Mouse (Mus musculus) limb, embryonic 11.5 days (tissue): ENCODE data around the gene Tspo2. TPM values are rescaled to one million over a fixed set of nuclear protein-coding genes. Genes with fewer than 3 reads are reported as not detected.
A peak's percentile ranks its signal among the peaks of the same experiment; 100 is the strongest.

Experiments
- ATAC-seq: fragments of 200-750 bp; cut with Nextera tagmentation; 2 replicates; pipeline ENCODE4 v1.8.0; 2017; ENCODE audit warnings: low read depth; ENCODE audit not compliant: insufficient number of reproducible peaks, low FRiP score, low TSS enrichment
- DNase-seq: peaks from one replicate; pipeline ENCODE4 v3.0.0-alpha.2; 2015; ENCODE audit warnings: low spot score
- H3K27ac ChIP-seq: fragments of 300-500 bp; sonication (generic); replicated peaks from 2 replicates; pipeline ENCODE4 v1.5.1; 2014; ENCODE audit warnings: low read depth, mild to moderate bottlenecking, low read length
- H3K27me3 ChIP-seq: fragments of 300-500 bp; sonication (generic); 2 replicates; pipeline ENCODE4 v1.6.1; 2014; ENCODE audit warnings: mild to moderate bottlenecking, low read length, mixed read lengths; ENCODE audit not compliant: control insufficient read depth, insufficient read depth
- H3K36me3 ChIP-seq: fragments of 300-500 bp; sonication (generic); 2 replicates; pipeline ENCODE4 v1.6.1; 2014; ENCODE audit warnings: mild to moderate bottlenecking, low read length, moderate library complexity, mixed read lengths; ENCODE audit not compliant: control insufficient read depth, insufficient read depth
- H3K4me1 ChIP-seq: fragments of 300-500 bp; sonication (generic); 2 replicates; pipeline ENCODE4 v1.6.1; 2014; ENCODE audit warnings: low read length, mixed read lengths; ENCODE audit not compliant: control insufficient read depth, insufficient read depth
- H3K4me2 ChIP-seq: fragments of 300-500 bp; sonication (generic); 2 replicates; pipeline ENCODE4 v1.6.1; 2014; ENCODE audit warnings: low read depth, mild to moderate bottlenecking, moderate library complexity; ENCODE audit not compliant: severe bottlenecking
- H3K4me3 ChIP-seq: fragments of 300-500 bp; sonication (generic); 2 replicates; pipeline ENCODE4 v1.5.1; 2014; ENCODE audit warnings: low read depth, low read length
- H3K9ac ChIP-seq: fragments of 300-500 bp; sonication (generic); 2 replicates; pipeline ENCODE4 v1.6.1; 2014; ENCODE audit warnings: mild to moderate bottlenecking, low read length
- H3K9me3 ChIP-seq: fragments of 300-500 bp; sonication (generic); 2 replicates; pipeline ENCODE4 v1.6.1; 2016; ENCODE audit warnings: low read length; ENCODE audit not compliant: control insufficient read depth
- WGBS: fragments of 180-500 bp; shearing (Covaris S2); extraction: QIAGEN DNeasy Blood & Tissue Kit; methylation state at CpG from one replicate; pipeline ENCODE4 v1.1.7; 2014; 5-methylcytosine and 5-hydroxymethylcytosine counted together
- polyA plus RNA-seq: library from polyadenylated mRNA; unstranded; fragments of >200 nt; fragmentation: Nextera tagmentation; extraction: Ambion mirVana; gene quantifications from 2 replicates; pipeline ENCODE4 v1.2.1, GENCODE M21; 2014

The Tspo2 gene
- polyA plus RNA-seq, 1 experiment from 2014 or later: 0.63 TPM

- 22% methylated on average over 8 of the region's 8 CpGs for WGBS
- no peaks in the 10 kb centered on the region for H3K9me3 ChIP-seq
- H3K27me3 ChIP-seq: no peaks in the 10 kb centered on the region
- ATAC-seq: no peak
- H3K36me3 ChIP-seq: peaks cover 5% of the 10 kb centered on the region; the same call in 1 of the 2 replicates
- peak overlapping the region; percentile 100 for H3K27ac ChIP-seq
- H3K4me1 ChIP-seq: peaks cover 16% of the 10 kb centered on the region
- peak overlapping the region; percentile 99 for H3K9ac ChIP-seq
- H3K4me3 ChIP-seq: peak overlapping the region; percentile 89
- peak overlapping the region; percentile 82 for H3K4me2 ChIP-seq
- DNase-seq: no peak
Measured at GRCm38 (mm10) chr17:48407910-48408525, 43.3 kb downstream of the Tspo2 start.

GRCm38 (mm10) chr17:48407154-48407553, 44.2 kb downstream of the Tspo2 start:
- Histone ChIP-seq H3K4me1 (peaks cover 16% of the 10 kb centered on the region), H3K27ac (no peak overlapping the region), H3K9ac (no peak overlapping the region), H3K27me3 (no peaks in the 10 kb centered on the region), H3K4me2 (peak overlapping the region; percentile 82; the same call in 1 of the 2 replicates), H3K36me3 (peaks cover 5% of the 10 kb centered on the region; the same call in 1 of the 2 replicates), H3K9me3 (no peaks in the 10 kb centered on the region), H3K4me3 (no peak overlapping the region)
- ATAC-seq (no peak), DNase-seq (no peak)
- WGBS: 81% methylated on average over 4 of the region's 4 CpGs

GRCm38 (mm10) chr17:48404706-48405105, 46.6 kb downstream of the Tspo2 start:
- peaks cover 8% of the 10 kb centered on the region for H3K36me3 ChIP-seq
- no peaks in the 10 kb centered on the region for H3K27me3 ChIP-seq
- no peaks in the 10 kb centered on the region for H3K9me3 ChIP-seq
- no peak overlapping the region for H3K9ac ChIP-seq
- DNase-seq: no peak
- no peak for ATAC-seq
- H3K4me2 ChIP-seq: no peak overlapping the region
- H3K4me1 ChIP-seq: 0 out of 2 replicates have a peak, but pooled peaks cover 7% of the 10 kb centered on the region
- no peak overlapping the region for H3K27ac ChIP-seq
- WGBS: 81% methylated on average over 1 of the region's 1 CpGs
- H3K4me3 ChIP-seq: no peak overlapping the region

GRCm38 (mm10) chr17:48403848-48404247, 47.5 kb downstream of the Tspo2 start:
- Histone ChIP-seq H3K4me3 (no peak overlapping the region), H3K4me2 (no peak overlapping the region), H3K9me3 (no peaks in the 10 kb centered on the region), H3K27me3 (no peaks in the 10 kb centered on the region), H3K4me1 (0 out of 2 replicates have a peak, but pooled peaks cover 7% of the 10 kb centered on the region), H3K36me3 (peaks cover 8% of the 10 kb centered on the region), H3K27ac (no peak overlapping the region), H3K9ac (no peak overlapping the region)
- DNase-seq (no peak), ATAC-seq (no peak)
- 94% methylated on average over 2 of the region's 2 CpGs for WGBS

- no peak overlapping the region for H3K4me2 ChIP-seq
- 96% methylated on average over 3 of the region's 3 CpGs for WGBS
- no peak overlapping the region for H3K27ac ChIP-seq
- H3K4me3 ChIP-seq: no peak overlapping the region
- 0 out of 2 replicates have a peak, but pooled peaks cover 4% of the 10 kb centered on the region for H3K4me1 ChIP-seq
- DNase-seq: no peak
- no peak for ATAC-seq
- peaks cover 11% of the 10 kb centered on the region for H3K36me3 ChIP-seq
- H3K9me3 ChIP-seq: no peaks in the 10 kb centered on the region
- H3K27me3 ChIP-seq: no peaks in the 10 kb centered on the region
- no peak overlapping the region for H3K9ac ChIP-seq
Measured at GRCm38 (mm10) chr17:48402751-48403150, 48.6 kb downstream of the Tspo2 start.

- Histone ChIP-seq H3K4me3 (no peak overlapping the region), H3K4me2 (no peak overlapping the region), H3K36me3 (peaks cover 12% of the 10 kb centered on the region), H3K27me3 (no peaks in the 10 kb centered on the region), H3K9ac (no peak overlapping the region), H3K27ac (no peak overlapping the region), H3K4me1 (no peaks in the 10 kb centered on the region), H3K9me3 (no peaks in the 10 kb centered on the region)
- ATAC-seq: no peak
- 89% methylated on average over 4 of the region's 4 CpGs for WGBS
- DNase-seq: no peak
Measured at GRCm38 (mm10) chr17:48401710-48402109, 49.6 kb downstream of the Tspo2 start.

Other genes starting within 250 kb of the Tspo2 start
- 0.13 TPM in 1 of 2 replicates, not detected in the other for gene Trem1, start 218.8 kb downstream of the Tspo2 start, polyA plus RNA-seq
- not detected in 2 replicates for gene Trem3, start 203.7 kb downstream of the Tspo2 start, polyA plus RNA-seq
- 0.16 and 0.31 TPM in 2 replicates for gene Treml4, start 187.2 kb downstream of the Tspo2 start, polyA plus RNA-seq
- gene Treml2, start 152.0 kb downstream of the Tspo2 start, polyA plus RNA-seq: 0.04 and 0.13 TPM in 2 replicates
- 0.09 and 0.18 TPM in 2 replicates for gene B430306N03Rik, start 135.4 kb downstream of the Tspo2 start, polyA plus RNA-seq
- gene Trem2, start 105.1 kb downstream of the Tspo2 start, polyA plus RNA-seq: 0.82 and 0.88 TPM in 2 replicates
- gene Treml1, start 91.6 kb downstream of the Tspo2 start, polyA plus RNA-seq: 2.0 and 2.7 TPM in 2 replicates
- 30.5 and 31.2 TPM in 2 replicates for gene Nfya, start 41.6 kb downstream of the Tspo2 start, polyA plus RNA-seq
- 71.6 and 75.0 TPM in 2 replicates for gene Oard1, start 41.5 kb downstream of the Tspo2 start, polyA plus RNA-seq
- gene Apobec2, start 18.6 kb downstream of the Tspo2 start, polyA plus RNA-seq: 1.5 and 2.2 TPM in 2 replicates
- 0.13 and 0.33 TPM in 2 replicates for gene Unc5cl, start 3.4 kb upstream of the Tspo2 start, polyA plus RNA-seq